Mouse (Mus musculus): ENCODE data around the gene Smpx. TPM values are rescaled to one million over a fixed set of nuclear protein-coding genes. Genes with fewer than 3 reads are reported as not detected.

The Smpx gene
- polyA plus RNA-seq, 3 experiments from 2014 or later, result not detected

Other genes starting within 250 kb of the Smpx start
- 10 to 100 TPM; 60.3 to 89.5 (median 66.0) TPM for gene Sms, start 206.6 kb upstream of the Smpx start, polyA plus RNA-seq (2017; shearing (Covaris generic))
- gene Yy2, start 129.9 kb upstream of the Smpx start, polyA plus RNA-seq (2017; shearing (Covaris generic)), result 1 to 10 TPM; 4.8 to 7.6 (median 5.0) TPM
- 10 to 100 TPM; 13.2 to 19.5 (median 18.1) TPM for gene Mbtps2, start 100.2 kb upstream of the Smpx start, polyA plus RNA-seq (2017; shearing (Covaris generic))
- gene Klhl34, start 119.5 kb downstream of the Smpx start, polyA plus RNA-seq (2017; shearing (Covaris generic)), result not detected

All from inflammation-experienced regulatory T-cells, adult 6 months (primary cell).